Mouse (Mus musculus): ENCODE data around the gene Rab30. TPM values are rescaled to one million over a fixed set of nuclear protein-coding genes. Genes with fewer than 3 reads are reported as not detected.
"Not testable (repeated sequence)": the region's sequence is repeated elsewhere in the genome, so short reads cannot be mapped to it uniquely, and the experiment has no call there.

Rab30 gene
- total RNA-seq, 2 experiments from 2014 or later: 6.7 to 12.7 TPM

DNA sequence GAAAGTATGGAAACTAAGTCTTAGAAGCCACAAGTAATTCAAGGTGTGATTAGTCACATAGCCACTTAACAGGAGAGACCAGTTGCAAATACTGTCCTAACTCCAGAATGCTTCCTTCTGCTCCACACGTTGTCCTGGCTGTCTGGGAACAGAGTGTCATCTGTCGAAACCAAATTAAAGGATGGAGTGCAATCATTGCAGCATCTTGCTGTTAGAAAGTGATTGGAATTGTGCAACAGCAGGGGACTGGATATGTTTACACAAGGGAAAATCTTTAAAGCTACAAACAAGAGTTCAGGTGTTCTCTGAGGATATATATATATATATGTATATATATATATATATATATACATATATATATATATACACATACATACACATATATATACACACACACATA, 9.0 kb downstream of the Rab30 start:
- no peak for DNase-seq

DNA sequence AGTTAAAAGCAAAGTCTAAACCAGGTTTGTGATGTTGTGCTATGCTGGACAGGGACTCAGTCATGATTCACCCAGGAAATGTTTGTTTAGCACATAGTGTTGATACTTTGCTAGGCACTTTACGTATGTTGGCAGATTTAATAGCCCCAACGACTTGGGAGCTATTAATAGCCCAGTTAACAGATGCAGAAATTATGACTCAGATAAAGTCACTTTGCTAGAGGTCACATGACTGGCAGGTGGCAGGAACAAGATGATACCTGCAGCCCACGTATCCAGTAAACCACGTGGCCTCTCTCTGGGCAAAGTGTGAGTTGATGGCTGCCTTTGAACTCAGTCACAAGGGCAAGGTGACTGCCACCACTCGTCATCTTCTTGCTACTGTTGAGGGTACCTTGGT, 16.7 kb downstream of the Rab30 start:
- no peak for DNase-seq

DNA sequence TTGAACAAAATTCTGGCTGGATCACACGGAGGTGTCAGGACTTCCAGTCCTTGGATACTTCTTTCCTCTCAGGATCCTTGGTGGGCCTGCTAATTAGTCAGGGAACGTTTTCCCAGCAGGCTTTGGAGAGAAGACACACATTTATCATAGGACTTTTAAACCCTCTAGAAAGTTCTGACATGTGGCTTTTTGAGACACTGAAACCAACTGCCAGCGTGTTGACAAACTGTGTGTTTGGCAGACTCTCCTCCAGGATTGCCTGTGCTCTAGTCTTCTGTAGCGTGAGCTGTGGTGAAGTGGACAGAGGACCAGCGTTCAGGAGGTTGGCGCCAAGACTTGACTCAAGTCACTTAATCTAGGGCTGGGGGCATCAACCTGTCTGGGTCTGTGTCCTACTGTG, 19.2 kb downstream of the Rab30 start:
- DNase-seq: no peak

DNA sequence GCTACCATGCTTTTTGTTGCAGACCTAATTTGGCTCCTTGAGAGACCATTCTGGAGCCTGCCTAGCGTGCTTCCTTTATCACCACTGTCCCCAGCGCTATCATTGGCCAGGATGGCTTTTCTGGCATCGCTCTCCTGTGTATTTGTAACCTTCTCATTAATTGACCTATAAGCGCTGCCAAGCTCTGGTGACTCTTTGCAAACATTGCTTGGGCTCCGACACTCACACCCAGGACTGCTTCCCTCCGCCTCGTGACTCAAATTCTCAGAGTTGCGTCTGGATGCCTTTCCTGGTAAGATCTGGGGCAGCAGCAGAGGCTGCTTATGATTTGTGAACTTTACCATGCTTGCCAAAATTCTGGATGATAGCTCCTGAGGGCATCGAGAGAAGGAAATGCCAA, 19.8 kb downstream of the Rab30 start:
- DNase-seq: no peak

DNA sequence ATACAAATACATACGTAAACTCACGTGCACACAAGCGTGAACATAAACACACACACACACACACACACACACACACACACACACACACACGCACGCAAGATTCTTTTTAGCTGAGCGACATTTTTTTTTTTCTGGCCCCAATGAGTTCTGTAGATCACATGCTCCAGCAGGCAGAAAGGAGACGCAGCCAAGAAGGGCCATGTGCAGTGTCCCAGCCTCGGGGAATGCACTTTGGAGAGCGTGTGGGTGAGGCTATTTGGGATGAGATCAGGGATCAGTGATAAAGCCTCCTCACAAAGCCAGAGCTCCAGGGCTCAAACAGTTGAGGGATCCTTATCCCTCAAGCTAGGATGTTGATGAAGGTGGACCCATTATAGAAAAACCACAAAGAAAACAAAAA, 24.0 kb downstream of the Rab30 start:
- DNase-seq: peak; percentile 38

DNA sequence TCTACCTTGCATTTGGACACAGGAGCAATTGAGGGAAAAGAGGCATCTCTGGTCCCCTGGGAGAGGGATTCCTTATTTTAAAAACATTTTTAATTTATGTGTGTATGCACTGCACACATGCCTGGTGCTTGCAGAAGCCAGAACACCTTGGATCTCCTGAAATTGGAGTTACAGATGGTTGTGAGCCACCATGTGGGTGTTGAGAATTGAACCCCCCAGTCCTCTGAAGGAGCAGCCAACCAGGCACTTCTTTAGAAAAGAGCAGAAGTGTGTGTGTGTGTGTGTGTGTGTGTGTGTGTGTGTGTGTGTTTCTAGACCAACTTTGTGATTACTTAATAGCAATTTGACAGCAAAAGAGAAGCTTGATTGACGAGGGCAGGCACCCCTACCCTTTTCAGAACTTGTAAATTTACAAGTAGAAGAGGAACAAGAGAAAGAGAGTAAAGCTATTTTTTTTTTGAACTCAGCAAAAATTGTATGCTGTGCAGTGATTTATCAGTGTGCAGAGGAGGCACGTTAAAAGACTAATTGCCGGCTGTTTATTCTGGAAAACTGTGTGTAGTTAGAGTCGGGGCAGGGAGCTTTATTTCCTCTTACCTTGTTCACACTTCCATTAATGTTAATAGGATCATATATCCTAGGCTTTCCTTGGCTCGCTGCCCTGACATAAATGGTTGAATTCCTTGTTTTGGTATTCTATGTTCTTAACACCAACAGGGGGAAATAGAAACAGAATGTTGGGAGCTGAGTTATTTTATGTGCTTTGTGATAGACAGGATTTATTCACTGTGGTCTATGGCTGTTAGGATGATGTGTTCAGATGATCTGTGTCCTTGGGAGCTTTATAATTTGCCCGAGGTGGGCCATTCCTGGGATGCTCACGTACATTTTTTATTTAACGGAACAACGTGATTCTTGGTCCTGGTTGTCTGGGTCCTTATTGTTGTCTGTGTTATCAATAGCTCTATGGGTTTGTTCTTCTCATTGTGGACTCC, 25.0 kb downstream of the Rab30 start:
- no peak for DNase-seq

DNA sequence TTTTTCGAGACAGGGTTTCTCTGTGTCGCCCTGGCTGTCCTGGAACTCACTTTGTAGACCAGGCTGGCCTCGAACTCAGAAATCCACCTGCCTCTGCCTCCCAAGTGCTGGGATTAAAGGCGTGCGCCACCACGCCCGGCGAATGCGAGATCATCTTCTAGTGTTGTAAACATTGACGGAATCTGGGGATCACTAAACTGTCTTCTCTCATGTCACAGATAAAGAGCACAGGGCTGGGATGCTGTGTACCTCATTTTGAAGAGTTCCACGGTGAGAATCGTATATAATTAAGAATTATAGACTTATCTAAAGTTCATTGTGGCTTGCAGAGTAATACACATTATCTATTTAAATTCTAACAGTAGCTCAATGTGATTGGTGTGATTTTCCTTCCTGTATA, 26.7 kb downstream of the Rab30 start:
- DNase-seq: not testable (repeated sequence)

DNA sequence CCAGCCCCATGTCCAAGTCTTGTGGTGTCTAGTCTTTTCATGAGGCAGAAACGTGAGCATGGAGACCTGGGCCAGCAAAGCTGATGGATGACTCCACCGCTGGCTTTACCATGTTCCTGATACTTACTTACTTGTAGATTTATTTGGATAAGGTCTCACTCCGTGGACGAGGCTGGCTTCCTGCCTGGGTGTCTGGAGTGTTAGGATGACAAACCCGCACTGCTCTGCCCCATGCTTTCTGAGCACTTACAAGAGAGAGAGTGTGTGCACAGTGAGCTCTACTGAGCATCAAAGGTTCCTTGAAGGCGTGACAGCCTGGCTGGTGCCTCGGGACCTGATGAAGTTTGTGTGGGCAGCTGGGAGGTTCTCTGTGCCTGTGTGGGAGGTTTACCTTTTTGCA, 27.5 kb downstream of the Rab30 start:
- DNase-seq: no peak

DNA sequence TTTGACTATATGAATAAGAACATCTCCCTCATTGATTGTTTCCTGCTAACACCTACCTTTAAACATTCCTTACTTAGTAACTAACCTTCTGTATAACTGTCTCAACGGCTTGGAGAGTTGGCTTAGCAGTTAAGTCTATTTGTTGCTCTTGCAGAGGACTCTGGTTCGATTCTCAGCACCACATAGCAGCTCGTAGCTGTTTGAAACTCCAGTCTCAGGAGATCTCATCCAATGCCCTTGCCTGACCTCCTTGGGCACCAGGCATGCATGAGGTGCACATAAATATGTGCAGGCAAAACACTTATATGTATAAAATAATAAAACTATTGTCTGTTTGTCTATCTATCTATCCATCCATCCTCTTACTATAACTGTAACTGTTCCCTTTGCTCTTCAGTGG, 31.6 kb downstream of the Rab30 start:
- no peak for DNase-seq

DNA sequence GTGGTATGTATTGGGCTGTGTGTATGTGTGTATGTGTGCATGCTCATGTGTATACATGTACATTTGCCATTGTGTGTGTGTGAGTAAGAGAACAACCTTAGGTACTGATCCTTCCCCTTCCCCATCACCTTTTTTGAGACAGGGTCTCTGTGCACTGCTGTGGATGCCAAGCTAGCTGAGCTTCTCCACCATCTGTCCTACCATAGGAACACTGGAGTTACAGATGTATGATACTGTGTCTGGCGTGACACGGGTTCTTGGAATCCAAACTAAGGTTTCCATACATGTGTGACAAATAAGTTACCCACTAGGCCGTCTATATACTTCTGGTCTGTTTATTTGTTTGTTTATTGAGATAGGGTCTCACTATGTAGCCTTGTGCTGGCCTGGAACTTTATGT, 32.2 kb downstream of the Rab30 start:
- DNase-seq: no peak

DNA sequence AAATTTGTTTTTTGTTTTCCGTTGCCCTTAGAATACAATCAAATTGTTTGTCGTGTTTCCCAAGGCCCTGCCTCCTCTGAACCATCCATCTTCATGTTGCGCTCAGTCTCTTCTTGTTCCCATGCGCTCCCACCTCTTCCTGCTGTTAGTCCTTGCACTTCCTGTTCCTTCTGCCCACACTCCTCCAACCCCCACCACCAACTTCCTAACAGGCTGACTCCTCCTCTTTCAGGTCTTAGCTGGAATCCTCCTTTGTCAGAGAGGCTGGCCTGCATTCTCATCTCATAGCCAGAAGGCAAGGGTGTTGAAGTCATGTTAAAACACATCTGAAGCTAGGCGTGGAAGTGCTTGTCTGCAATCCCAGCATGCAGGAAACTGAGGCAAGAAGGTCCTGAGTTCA, 33.3 kb downstream of the Rab30 start:
- DNase-seq: no peak

DNA sequence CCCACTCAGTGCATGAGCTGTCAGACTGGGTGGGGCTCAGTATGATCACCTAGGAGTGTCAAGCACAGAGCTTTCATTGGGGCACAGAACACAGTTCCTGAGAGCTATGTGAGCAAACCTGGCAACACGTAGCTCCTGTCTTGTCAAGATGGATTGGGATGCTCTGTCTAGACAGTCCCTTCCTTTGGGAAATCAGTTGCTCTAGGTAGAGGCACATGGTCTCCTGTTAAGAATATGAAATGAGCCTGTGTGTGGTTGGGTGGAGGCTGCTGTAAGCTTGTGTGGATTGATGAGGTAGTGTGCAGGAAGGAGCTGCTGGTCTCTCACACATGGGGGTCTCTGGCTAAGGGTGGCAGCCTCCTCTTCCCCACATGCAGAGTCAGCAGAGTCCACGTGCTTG, 34.3 kb downstream of the Rab30 start:
- DNase-seq: no peak

DNA sequence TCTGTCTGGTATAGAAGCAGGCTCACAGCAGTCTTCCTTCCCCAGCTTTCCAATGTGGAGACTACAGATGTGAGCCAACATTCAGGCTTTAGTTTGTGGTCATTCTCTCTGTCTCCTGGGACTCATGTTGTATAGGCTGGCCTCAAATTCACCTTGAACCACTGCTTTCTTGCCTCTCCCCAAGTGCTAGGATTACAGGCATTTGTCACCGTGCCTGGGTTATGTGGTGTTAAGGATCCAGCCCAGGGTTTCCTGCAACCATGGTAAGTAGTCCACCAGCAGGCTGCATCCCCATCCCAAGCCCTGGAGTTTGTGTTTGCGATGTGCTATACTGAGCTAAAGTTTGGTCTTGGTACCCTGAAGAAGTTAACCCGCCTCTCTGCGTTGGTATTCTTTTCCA, 35.2 kb downstream of the Rab30 start:
- no peak for DNase-seq

DNA sequence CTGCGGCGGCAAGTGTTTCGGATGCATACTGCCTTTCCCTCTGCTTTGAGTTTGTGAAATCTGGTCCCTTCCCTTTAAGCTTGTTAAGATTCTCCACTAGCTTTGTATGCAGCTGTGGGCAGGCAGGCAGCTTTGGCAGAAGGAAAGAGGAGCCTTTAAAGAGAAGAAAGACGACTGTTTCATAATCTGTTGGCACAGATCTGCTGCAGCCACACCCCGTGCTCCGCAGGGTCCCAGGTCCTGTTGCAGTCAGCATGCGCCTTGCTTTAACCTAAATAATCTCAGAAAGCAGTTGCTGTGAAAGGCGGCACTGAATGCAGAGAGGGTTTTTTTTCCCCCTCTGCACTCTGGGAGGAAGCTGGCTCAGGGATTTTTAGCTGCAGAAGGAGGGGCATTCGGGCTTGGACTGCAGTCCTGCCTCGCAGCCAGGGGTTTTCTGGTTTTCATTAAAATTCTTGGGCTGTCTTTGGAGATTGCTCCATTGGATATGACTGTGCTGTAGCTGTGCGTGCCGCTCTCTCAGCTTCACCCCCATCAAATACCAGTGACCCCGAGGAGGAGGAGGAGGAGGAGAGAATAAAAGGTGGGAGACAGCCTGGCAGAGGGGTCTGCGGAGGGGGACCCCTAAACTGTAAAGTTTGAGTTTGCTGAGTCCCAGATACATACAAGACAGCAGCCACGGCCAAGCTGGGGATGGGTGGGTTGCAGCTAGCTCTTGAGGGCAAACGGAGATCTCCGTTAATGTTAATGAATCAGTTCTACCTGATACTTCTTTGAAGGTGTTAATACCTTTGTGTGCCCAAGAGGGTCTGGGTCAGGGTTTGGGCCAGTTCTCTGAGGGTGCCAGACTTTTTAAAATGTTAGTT, 35.9 kb downstream of the Rab30 start:
- DNase-seq: peak; percentile 59

DNA sequence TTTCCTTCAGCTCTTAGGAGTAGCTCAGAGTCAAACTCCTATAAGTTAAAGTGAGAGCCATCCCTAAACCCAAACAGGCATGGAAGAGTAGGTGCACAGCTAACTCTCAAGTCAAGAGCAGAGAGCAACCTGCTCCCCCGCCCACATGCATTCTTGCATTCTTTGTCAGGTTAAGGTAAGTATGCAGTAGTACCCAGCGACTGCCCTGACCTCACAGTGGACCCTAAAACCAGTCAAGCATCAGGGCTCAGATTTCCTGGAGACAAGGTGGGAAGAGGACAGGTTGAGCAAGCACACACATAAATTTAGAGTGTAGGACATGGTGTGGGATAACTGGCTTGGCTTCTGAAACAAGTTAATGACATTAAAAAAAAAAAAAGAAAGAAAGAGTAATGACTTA, 37.7 kb downstream of the Rab30 start:
- DNase-seq: no peak

DNA sequence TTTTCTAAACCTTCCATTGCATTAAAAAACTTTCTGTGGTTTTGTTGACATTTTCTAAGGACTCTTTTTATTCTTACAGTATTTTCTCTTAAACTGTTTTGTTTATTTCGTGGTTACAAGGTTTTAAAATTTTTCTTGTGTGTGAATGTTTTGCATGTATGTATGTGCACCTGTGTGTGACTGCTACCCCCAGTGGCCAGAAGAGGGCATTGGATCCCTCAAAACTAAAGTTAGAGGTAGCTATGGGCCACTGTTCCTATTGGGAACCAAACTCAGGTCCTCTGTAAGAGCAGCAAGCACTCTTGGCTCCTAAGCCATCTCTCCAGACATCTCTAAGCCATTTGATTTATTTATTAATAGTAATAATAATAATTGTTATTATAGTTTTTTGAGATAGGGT, 40.0 kb downstream of the Rab30 start:
- DNase-seq: no peak

DNA sequence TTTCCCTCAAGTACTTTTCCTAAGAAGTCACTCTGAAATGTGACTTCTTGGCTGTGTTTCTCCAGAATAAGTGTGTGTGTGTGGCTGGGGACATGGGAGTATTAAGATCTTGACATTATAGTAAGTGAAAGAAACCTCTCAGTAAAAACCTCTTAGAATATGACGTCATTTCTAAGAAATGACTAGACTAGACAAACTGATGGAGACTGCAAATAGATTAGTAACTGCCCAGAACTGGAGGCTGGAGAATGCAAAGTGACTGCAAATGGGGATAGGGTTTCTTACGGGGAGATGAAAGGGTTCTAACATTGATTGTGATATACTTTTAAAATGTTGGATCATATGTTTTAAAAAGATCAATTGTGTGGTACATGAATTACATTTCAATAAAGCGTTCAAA, 40.5 kb downstream of the Rab30 start:
- no peak for DNase-seq

DNA sequence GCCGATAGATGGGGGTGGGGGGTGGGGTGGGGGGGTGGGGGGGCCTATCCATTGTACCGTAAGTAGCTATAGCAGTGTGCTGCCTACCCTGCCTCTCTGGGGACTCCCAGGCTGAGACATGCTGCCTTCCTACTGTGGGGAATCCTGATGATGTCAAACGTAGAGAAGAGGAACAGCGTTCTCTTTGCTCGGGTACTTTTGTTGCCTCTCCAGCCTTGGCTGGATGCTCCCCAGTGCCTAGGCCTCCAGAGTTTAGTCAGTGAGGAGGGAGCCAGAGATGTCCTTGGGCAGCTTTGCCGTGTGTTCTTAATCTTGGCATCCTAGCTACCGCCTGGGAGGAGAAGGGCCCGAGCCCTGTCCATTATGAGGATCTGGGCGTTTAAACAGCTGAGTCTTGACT, 41.1 kb downstream of the Rab30 start:
- peak; percentile 44 for DNase-seq

DNA sequence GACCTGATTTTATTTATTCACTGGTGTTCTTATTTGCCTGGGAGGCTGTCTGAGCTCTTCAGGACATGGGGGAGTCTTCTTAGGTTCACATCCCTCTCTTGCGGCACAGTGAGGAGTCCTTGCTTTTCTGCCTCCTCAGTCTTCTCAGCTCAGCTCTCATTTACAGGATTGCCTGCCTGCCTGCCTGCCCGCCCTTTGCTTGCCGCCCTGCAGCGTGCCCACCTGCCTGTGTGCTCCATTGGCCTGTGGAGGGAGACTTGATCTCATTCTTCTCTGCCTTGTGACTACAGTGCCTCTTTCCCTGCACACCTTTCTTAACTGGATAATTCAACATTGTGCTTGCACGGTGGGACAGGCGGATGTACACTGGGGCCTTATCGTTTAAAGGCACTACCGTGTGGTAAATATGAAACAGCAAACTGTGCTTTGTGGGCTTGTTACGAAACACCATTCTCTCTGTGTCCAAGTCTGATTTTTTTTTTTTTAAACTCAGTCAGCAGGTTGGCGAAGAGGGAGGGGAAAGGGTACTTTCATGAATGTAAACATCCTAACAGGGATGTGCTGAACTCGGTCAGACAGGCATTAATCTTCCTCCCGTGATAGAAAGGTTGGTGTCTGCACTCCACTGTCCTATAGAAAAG, 41.9 kb downstream of the Rab30 start:
- no peak for DNase-seq

DNA sequence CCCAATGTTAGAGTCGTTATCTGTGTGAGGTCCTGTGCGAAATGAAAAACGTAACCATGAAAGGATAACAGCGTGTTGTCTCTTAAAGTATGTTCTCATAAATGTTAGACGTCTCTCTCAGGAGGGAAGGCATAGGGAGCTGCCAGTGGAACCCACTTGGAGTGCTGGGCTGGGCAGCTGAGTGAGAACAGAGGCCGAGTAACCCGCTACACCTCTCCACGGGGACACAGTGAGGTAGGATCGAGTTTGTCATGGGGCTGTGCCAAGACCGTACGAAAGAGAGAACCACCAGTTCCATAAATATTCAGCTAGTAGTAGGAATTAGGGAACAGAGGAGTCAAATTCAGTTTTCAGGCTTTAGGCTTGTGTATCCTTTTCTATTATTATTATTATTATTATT, 42.5 kb downstream of the Rab30 start:
- no peak for DNase-seq

DNA sequence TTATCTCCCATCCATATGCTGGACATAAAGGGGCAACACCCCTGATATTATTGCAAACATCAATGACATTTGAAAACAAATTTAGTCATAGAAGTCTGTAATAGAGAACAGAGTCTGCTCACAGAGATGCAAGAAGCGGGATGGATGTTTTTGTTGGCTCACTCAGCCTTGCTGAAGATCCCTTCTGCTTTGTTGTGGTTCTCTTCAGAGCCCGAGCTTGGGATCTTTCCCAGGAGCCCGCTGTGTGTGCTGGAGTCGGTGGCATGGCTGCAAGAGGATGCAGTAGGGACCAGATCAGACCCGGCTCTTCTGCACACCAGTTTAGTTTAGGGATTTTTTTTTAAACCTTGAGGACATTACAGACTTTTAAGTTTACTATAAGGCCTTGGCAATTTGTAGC, 54.3 kb downstream of the Rab30 start:
- no peak for DNase-seq

DNA sequence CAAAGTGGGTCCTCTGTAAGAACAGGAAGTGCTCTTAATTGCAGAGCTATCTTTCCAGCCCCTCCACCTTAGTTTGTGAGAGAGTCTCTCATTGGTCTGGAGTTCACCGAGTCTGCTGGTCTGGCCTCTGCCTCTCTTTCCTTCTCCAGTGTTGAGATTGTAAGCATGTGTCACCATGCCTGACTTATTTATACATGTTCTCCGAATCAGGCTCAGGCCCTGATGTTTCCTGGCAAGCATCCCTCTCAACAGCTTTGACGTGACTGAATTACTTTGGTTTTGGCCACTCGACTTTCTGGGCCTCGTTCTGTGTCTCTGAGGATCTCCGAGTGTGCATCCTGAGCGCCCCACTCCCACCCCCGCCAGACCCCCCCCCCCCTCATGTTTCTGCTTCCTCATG, 55.4 kb downstream of the Rab30 start:
- no peak for DNase-seq
